Mouse (Mus musculus): ENCODE data around the gene Gsta2.
"Not testable (repeated sequence)": the region's sequence is repeated elsewhere in the genome, so short reads cannot be mapped to it uniquely, and the experiment has no call there.

DNA sequence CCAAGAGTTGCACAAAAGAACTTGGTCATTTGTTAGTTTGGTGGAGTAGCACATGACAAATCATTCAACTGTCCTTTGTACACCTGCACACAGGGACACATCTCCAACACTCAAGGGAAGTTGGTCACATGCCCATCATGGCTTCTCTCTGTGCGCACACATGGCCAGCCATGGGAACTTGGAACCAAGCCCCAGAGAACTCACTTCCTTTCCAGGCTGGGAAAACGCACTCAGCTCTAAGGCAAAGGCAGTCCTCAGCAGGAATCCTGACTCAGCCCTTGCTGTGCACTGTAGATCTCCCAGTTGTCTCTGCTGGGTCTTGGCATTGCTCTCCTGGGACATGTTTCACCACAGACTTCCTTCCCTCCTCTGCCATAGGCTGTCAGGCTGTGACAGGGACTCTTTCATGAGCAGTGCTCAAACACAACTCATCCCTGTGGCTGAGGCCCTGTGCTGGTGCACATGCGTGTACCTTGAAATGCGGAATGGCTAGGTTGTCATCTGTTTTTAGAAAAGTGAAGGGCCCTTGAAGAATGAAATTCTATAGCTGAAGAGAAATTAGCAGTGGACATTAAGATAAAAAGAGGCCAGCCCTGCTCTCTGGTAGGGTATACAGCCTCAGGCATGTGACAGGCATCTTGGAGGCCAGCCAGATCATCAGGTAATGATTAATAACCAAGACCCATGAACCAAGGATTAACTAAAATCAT is 73.4 kb downstream of the Gsta2 start:
- not testable (repeated sequence) for TF ChIP-seq CTCF (IDR thresholded peaks at IDR 0.05; ENCODE audit: low read depth, low read length); POLR2A (IDR thresholded peaks at IDR 0.05; ENCODE audit: extremely low read depth, insufficient read depth, low read length)
